Mouse (Mus musculus): ENCODE measurements around the gene Tmem95. TPM values are rescaled to one million over a fixed set of nuclear protein-coding genes. Genes with fewer than 3 reads are reported as not detected.

Gene Tmem95
- total RNA-seq, 2 experiments from 2014 or later, result not detected

Other genes starting within 250 kb of the Tmem95 start
Only the 30 nearest of the 40 such genes appear.
- 56.5 and 58.3 TPM in 2 replicates for gene Polr2a, start 119.4 kb downstream of the Tmem95 start, total RNA-seq (2015; ENCODE audit: low replicate concordance)
- gene Polr2a, start 119.4 kb downstream of the Tmem95 start, total RNA-seq (2017; ENCODE audit: low replicate concordance), result 69.5 and 76.9 TPM in 2 replicates
- not detected in 2 replicates for gene Slc35g3, start 116.0 kb downstream of the Tmem95 start, total RNA-seq (2015; ENCODE audit: low replicate concordance)
- not detected in 2 replicates for gene Slc35g3, start 116.0 kb downstream of the Tmem95 start, total RNA-seq (2017; ENCODE audit: low replicate concordance)
- 1.7 and 1.9 TPM in 2 replicates for gene Zbtb4, start 112.1 kb downstream of the Tmem95 start, total RNA-seq (2015; ENCODE audit: low replicate concordance)
- 0.94 and 2.4 TPM in 2 replicates for gene Zbtb4, start 112.1 kb downstream of the Tmem95 start, total RNA-seq (2017; ENCODE audit: low replicate concordance)
- 4.0 TPM in 1 of 2 replicates, not detected in the other for gene Chrnb1, start 82.1 kb downstream of the Tmem95 start, total RNA-seq (2015; ENCODE audit: low replicate concordance)
- gene Chrnb1, start 82.1 kb downstream of the Tmem95 start, total RNA-seq (2017; ENCODE audit: low replicate concordance), result 0.26 TPM in 1 of 2 replicates, not detected in the other
- gene Fgf11, start 76.2 kb downstream of the Tmem95 start, total RNA-seq (2015; ENCODE audit: low replicate concordance), result not detected in 2 replicates
- not detected in 2 replicates for gene Fgf11, start 76.2 kb downstream of the Tmem95 start, total RNA-seq (2017; ENCODE audit: low replicate concordance)
- not detected in 2 replicates for gene Tmem102, start 72.4 kb downstream of the Tmem95 start, total RNA-seq (2015; ENCODE audit: low replicate concordance)
- not detected in 2 replicates for gene Tmem102, start 72.4 kb downstream of the Tmem95 start, total RNA-seq (2017; ENCODE audit: low replicate concordance)
- 0.42 TPM in 1 of 2 replicates, not detected in the other for gene Gm39566, start 62.7 kb downstream of the Tmem95 start, total RNA-seq (2015; ENCODE audit: low replicate concordance)
- 0.14 TPM in 1 of 2 replicates, not detected in the other for gene Gm39566, start 62.7 kb downstream of the Tmem95 start, total RNA-seq (2017; ENCODE audit: low replicate concordance)
- gene Spem2, start 59.6 kb downstream of the Tmem95 start, total RNA-seq (2015; ENCODE audit: low replicate concordance), result not detected in 2 replicates
- not detected in 2 replicates for gene Spem2, start 59.6 kb downstream of the Tmem95 start, total RNA-seq (2017; ENCODE audit: low replicate concordance)
- gene Spem1, start 55.8 kb downstream of the Tmem95 start, total RNA-seq (2015; ENCODE audit: low replicate concordance), result not detected in 2 replicates
- not detected in 2 replicates for gene Spem1, start 55.8 kb downstream of the Tmem95 start, total RNA-seq (2017; ENCODE audit: low replicate concordance)
- 0.19 and 0.42 TPM in 2 replicates for gene Nlgn2, start 40.2 kb downstream of the Tmem95 start, total RNA-seq (2015; ENCODE audit: low replicate concordance)
- gene Nlgn2, start 40.2 kb downstream of the Tmem95 start, total RNA-seq (2017; ENCODE audit: low replicate concordance), result 0.28 and 1.1 TPM in 2 replicates
- 142 and 218 TPM in 2 replicates for gene Tmem256, start 39.5 kb downstream of the Tmem95 start, total RNA-seq (2015; ENCODE audit: low replicate concordance)
- gene Tmem256, start 39.5 kb downstream of the Tmem95 start, total RNA-seq (2017; ENCODE audit: low replicate concordance), result 57.1 and 181 TPM in 2 replicates
- gene Plscr3, start 31.6 kb downstream of the Tmem95 start, total RNA-seq (2015; ENCODE audit: low replicate concordance), result 12.5 and 17.6 TPM in 2 replicates
- gene Plscr3, start 31.6 kb downstream of the Tmem95 start, total RNA-seq (2017; ENCODE audit: low replicate concordance), result 5.9 and 11.4 TPM in 2 replicates
- gene Tnk1, start 19.3 kb downstream of the Tmem95 start, total RNA-seq (2015; ENCODE audit: low replicate concordance), result 15.5 and 19.6 TPM in 2 replicates
- gene Tnk1, start 19.3 kb downstream of the Tmem95 start, total RNA-seq (2017; ENCODE audit: low replicate concordance), result 8.3 and 13.8 TPM in 2 replicates
- 1.3 and 2.1 TPM in 2 replicates for gene Kctd11, start 3.4 kb upstream of the Tmem95 start, total RNA-seq (2015; ENCODE audit: low replicate concordance)
- 0.42 and 0.77 TPM in 2 replicates for gene Kctd11, start 3.4 kb upstream of the Tmem95 start, total RNA-seq (2017; ENCODE audit: low replicate concordance)
- gene Acap1, start 17.5 kb upstream of the Tmem95 start, total RNA-seq (2015; ENCODE audit: low replicate concordance), result 9.0 and 15.7 TPM in 2 replicates
- gene Acap1, start 17.5 kb upstream of the Tmem95 start, total RNA-seq (2017; ENCODE audit: low replicate concordance), result 12.1 and 16.1 TPM in 2 replicates
- 2.7 TPM in 1 of 2 replicates, not detected in the other for gene 2810408A11Rik, start 23.0 kb upstream of the Tmem95 start, total RNA-seq (2015; ENCODE audit: low replicate concordance)
- gene 2810408A11Rik, start 23.0 kb upstream of the Tmem95 start, total RNA-seq (2017; ENCODE audit: low replicate concordance), result 6.0 TPM in 1 of 2 replicates, not detected in the other
- 3.5 and 3.8 TPM in 2 replicates for gene Neurl4, start 23.1 kb upstream of the Tmem95 start, total RNA-seq (2015; ENCODE audit: low replicate concordance)
- gene Neurl4, start 23.1 kb upstream of the Tmem95 start, total RNA-seq (2017; ENCODE audit: low replicate concordance), result 9.3 and 16.0 TPM in 2 replicates
- gene Gps2, start 35.9 kb upstream of the Tmem95 start, total RNA-seq (2015; ENCODE audit: low replicate concordance), result 69.0 and 102 TPM in 2 replicates
- 52.9 and 63.3 TPM in 2 replicates for gene Gps2, start 35.9 kb upstream of the Tmem95 start, total RNA-seq (2017; ENCODE audit: low replicate concordance)
- 340 and 374 TPM in 2 replicates for gene Eif5a, start 43.9 kb upstream of the Tmem95 start, total RNA-seq (2015; ENCODE audit: low replicate concordance)
- 154 and 205 TPM in 2 replicates for gene Eif5a, start 43.9 kb upstream of the Tmem95 start, total RNA-seq (2017; ENCODE audit: low replicate concordance)
- gene Ybx2, start 57.8 kb upstream of the Tmem95 start, total RNA-seq (2015; ENCODE audit: low replicate concordance), result not detected in 2 replicates
- gene Ybx2, start 57.8 kb upstream of the Tmem95 start, total RNA-seq (2017; ENCODE audit: low replicate concordance), result 5.0 TPM in 1 of 2 replicates, not detected in the other
- 31.3 and 37.9 TPM in 2 replicates for gene Slc2a4, start 70.2 kb upstream of the Tmem95 start, total RNA-seq (2015; ENCODE audit: low replicate concordance)
- 98.1 and 151 TPM in 2 replicates for gene Slc2a4, start 70.2 kb upstream of the Tmem95 start, total RNA-seq (2017; ENCODE audit: low replicate concordance)
- gene Cldn7, start 86.8 kb upstream of the Tmem95 start, total RNA-seq (2015; ENCODE audit: low replicate concordance), result not detected in 2 replicates
- not detected in 2 replicates for gene Cldn7, start 86.8 kb upstream of the Tmem95 start, total RNA-seq (2017; ENCODE audit: low replicate concordance)
- gene Ctdnep1, start 103.1 kb upstream of the Tmem95 start, total RNA-seq (2015; ENCODE audit: low replicate concordance), result 48.1 and 52.3 TPM in 2 replicates
- 10.8 and 12.5 TPM in 2 replicates for gene Ctdnep1, start 103.1 kb upstream of the Tmem95 start, total RNA-seq (2017; ENCODE audit: low replicate concordance)
- gene Elp5, start 104.5 kb upstream of the Tmem95 start, total RNA-seq (2015; ENCODE audit: low replicate concordance), result 24.9 and 35.5 TPM in 2 replicates
- gene Elp5, start 104.5 kb upstream of the Tmem95 start, total RNA-seq (2017; ENCODE audit: low replicate concordance), result 14.5 and 18.7 TPM in 2 replicates
- 328 and 394 TPM in 2 replicates for gene Gabarap, start 113.1 kb upstream of the Tmem95 start, total RNA-seq (2015; ENCODE audit: low replicate concordance)
- 127 and 214 TPM in 2 replicates for gene Gabarap, start 113.1 kb upstream of the Tmem95 start, total RNA-seq (2017; ENCODE audit: low replicate concordance)
- gene Phf23, start 117.8 kb upstream of the Tmem95 start, total RNA-seq (2015; ENCODE audit: low replicate concordance), result 8.5 and 11.3 TPM in 2 replicates
- gene Phf23, start 117.8 kb upstream of the Tmem95 start, total RNA-seq (2017; ENCODE audit: low replicate concordance), result 7.4 and 11.0 TPM in 2 replicates
- 1.3 and 4.2 TPM in 2 replicates for gene Dvl2, start 122.6 kb upstream of the Tmem95 start, total RNA-seq (2015; ENCODE audit: low replicate concordance)
- gene Dvl2, start 122.6 kb upstream of the Tmem95 start, total RNA-seq (2017; ENCODE audit: low replicate concordance), result 2.1 and 7.4 TPM in 2 replicates
- gene Acadvl, start 137.4 kb upstream of the Tmem95 start, total RNA-seq (2015; ENCODE audit: low replicate concordance), result 23.6 and 48.4 TPM in 2 replicates
- gene Acadvl, start 137.4 kb upstream of the Tmem95 start, total RNA-seq (2017; ENCODE audit: low replicate concordance), result 18.6 and 20.4 TPM in 2 replicates
- gene Dlg4, start 138.9 kb upstream of the Tmem95 start, total RNA-seq (2015; ENCODE audit: low replicate concordance), result 7.7 TPM in 1 of 2 replicates, not detected in the other
- gene Dlg4, start 138.9 kb upstream of the Tmem95 start, total RNA-seq (2017; ENCODE audit: low replicate concordance), result 0.17 and 0.84 TPM in 2 replicates
- not detected in 2 replicates for gene Asgr1, start 176.1 kb upstream of the Tmem95 start, total RNA-seq (2015; ENCODE audit: low replicate concordance)
- not detected in 2 replicates for gene Asgr1, start 176.1 kb upstream of the Tmem95 start, total RNA-seq (2017; ENCODE audit: low replicate concordance)